Mouse (Mus musculus): ENCODE data around the gene Garnl3. TPM values are rescaled to one million over a fixed set of nuclear protein-coding genes. Genes with fewer than 3 reads are reported as not detected.

The Garnl3 gene
- total RNA-seq, 1 experiment = 8.5 TPM

DNA sequence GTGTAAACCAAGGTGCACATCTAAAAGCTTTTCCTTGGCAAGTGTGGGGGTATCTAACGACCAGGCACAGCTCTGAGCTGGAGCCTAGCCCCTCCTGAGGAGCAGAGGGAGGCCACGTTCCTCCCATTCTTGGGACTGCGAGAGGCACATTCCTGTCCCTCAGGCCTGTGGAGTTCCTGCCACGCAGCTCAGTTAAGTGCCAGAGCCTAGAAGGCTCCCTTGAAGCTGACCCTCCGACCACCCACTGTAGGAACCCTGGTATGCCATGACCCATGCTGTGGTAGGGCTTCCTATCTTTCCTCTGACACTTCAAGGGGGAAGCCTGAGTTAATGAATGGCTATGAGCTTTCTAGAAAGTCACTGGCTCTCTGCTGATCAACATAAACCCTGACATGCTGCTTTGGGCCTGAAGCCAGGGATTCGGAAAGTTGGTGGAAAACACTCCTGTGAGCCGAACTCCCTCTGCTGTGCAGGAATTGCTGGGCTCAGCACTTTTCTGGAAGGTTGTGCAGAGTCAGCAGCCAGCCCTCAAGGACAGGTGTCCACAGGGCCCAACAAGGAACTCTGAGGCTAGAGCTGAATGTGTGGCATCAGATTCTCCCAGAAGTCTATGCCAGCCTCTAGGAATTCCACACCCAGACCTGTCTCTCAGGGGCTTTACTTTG is 34.4 kb upstream of the Garnl3 start:
- DNase-seq (ENCODE audit: low read depth, low spot score) = no peak
- in situ Hi-C loops (cut with MboI; ENCODE audit: low sequenced_read_pairs in 2 of 2, unreplicated experiment in 2 of 2) = no loop called here
- Histone ChIP-seq H3K9ac (ENCODE audit: insufficient read depth, low read depth, low read length, poor library complexity, severe bottlenecking) (no peak overlapping the region), H3K9me3 (ENCODE audit: control insufficient read depth, insufficient read depth, low read depth, low read length) (no peaks in the 10 kb centered on the region), H3K4me3 (ENCODE audit: insufficient read depth in 1 of 2, low read depth in 1 of 2, low read length in 2 of 2, poor library complexity in 1 of 2, severe bottlenecking in 1 of 2) (no peak overlapping the region), H3K36me3 (ENCODE audit: control insufficient read depth, insufficient read depth, low read length, poor library complexity, severe bottlenecking) (no peaks in the 10 kb centered on the region), H3K4me1 (ENCODE audit: control insufficient read depth in 2 of 2, insufficient read depth in 2 of 2, low read length in 2 of 2, poor library complexity in 1 of 2) (no peaks in the 10 kb centered on the region), H3K27ac (ENCODE audit: insufficient read depth, low read depth, low read length, poor library complexity, severe bottlenecking) (no peak overlapping the region)
- TF ChIP-seq MAFK (IDR thresholded peaks at IDR 0.05; ENCODE audit: insufficient read depth, low read depth, low read length) = peak; percentile 62; the same call in 1 of the 2 replicates
- no peak for TF ChIP-seq CHD2 (IDR thresholded peaks at IDR 0.05; ENCODE audit: low read depth, low read length)
- no peak for TF ChIP-seq ZNF384 (IDR thresholded peaks at IDR 0.05; ENCODE audit: low read depth, low read length)

DNA sequence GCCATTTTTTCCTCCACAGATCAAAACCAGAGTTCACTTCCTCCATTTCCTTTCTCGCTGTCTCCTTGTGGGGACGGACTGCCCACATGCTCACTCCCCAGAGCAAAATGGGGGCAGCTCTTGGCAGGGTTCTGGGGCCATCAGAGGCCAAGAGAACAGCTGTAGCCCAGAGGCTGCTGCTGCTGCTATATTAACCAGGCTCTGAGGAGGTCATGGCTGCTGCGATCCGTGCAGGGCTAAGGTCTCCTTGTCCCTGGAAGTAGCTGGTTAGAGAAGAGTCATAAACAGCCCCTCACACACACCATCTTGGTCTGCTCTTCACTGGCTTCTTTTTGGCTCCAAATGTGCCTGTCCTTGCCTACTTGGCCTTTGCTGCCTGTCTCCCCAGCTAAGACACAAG is 33.8 kb upstream of the Garnl3 start:
- DNase-seq (ENCODE audit: low read depth, low spot score) = no peak
- TF ChIP-seq ZC3H11A (IDR thresholded peaks at IDR 0.05; ENCODE audit: borderline replicate concordance, low read depth, low read length) = no peak
- TF ChIP-seq ZNF384 (IDR thresholded peaks at IDR 0.05; ENCODE audit: low read depth, low read length) = no peak
- no peak for TF ChIP-seq CHD2 (IDR thresholded peaks at IDR 0.05; ENCODE audit: low read depth, low read length)
- no peak overlapping the region for H3K4me3 ChIP-seq (ENCODE audit: insufficient read depth in 1 of 2, low read depth in 1 of 2, low read length in 2 of 2, poor library complexity in 1 of 2, severe bottlenecking in 1 of 2)
- no peak overlapping the region for H3K27ac ChIP-seq (ENCODE audit: insufficient read depth, low read depth, low read length, poor library complexity, severe bottlenecking)
- no peak overlapping the region for H3K9ac ChIP-seq (ENCODE audit: insufficient read depth, low read depth, low read length, poor library complexity, severe bottlenecking)
- in situ Hi-C loops (cut with MboI; ENCODE audit: low sequenced_read_pairs in 2 of 2, unreplicated experiment in 2 of 2) = no loop called here
- no peaks in the 10 kb centered on the region for H3K9me3 ChIP-seq (ENCODE audit: control insufficient read depth, insufficient read depth, low read depth, low read length)
- H3K36me3 ChIP-seq (ENCODE audit: control insufficient read depth, insufficient read depth, low read length, poor library complexity, severe bottlenecking) = no peaks in the 10 kb centered on the region
- H3K4me1 ChIP-seq (ENCODE audit: control insufficient read depth in 2 of 2, insufficient read depth in 2 of 2, low read length in 2 of 2, poor library complexity in 1 of 2) = peaks cover 0 to 3% of the 10 kb centered on the region in 2 experiments; a peak in 1 of 4 replicates

DNA sequence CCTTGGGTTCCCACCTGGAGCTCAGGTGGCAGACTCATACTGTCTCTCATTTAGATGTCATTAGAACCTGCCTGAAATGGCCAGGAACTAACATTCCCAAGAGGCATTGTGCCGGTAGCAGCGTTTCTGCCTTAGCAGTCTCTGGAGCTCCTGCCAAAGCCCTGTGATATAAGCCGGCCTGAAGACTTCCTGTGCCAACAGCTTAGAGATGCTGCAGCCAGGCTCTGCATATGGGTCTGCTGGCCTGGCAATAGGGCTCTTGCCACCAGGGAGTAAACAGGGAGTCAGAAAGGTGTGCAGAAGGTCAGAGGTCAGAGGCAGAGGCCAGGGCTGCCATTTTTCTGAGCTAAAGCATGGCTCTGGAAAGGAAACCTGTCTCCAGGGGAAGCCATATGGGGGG is 33.2 kb upstream of the Garnl3 start:
- H3K9me3 ChIP-seq (ENCODE audit: control insufficient read depth, insufficient read depth, low read depth, low read length) = no peaks in the 10 kb centered on the region
- TF ChIP-seq HCFC1 (IDR thresholded peaks at IDR 0.05; ENCODE audit: borderline replicate concordance, insufficient read depth, low read length) (no peak), CHD2 (IDR thresholded peaks at IDR 0.05; ENCODE audit: low read depth, low read length) (no peak), ZNF384 (IDR thresholded peaks at IDR 0.05; ENCODE audit: low read depth, low read length) (no peak), MAFK (IDR thresholded peaks at IDR 0.05; ENCODE audit: insufficient read depth, low read depth, low read length) (no peak), ZC3H11A (IDR thresholded peaks at IDR 0.05; ENCODE audit: borderline replicate concordance, low read depth, low read length) (no peak)
- H3K4me1 ChIP-seq (ENCODE audit: control insufficient read depth in 2 of 2, insufficient read depth in 2 of 2, low read length in 2 of 2, poor library complexity in 1 of 2) = peaks cover 0 to 8% of the 10 kb centered on the region in 2 experiments; a peak in 1 of 4 replicates
- DNase-seq (ENCODE audit: low read depth, low spot score) = no peak
- H3K27ac ChIP-seq (ENCODE audit: insufficient read depth, low read depth, low read length, poor library complexity, severe bottlenecking) = no peak overlapping the region
- no peaks in the 10 kb centered on the region for H3K36me3 ChIP-seq (ENCODE audit: control insufficient read depth, insufficient read depth, low read length, poor library complexity, severe bottlenecking)
- no peak overlapping the region for H3K9ac ChIP-seq (ENCODE audit: insufficient read depth, low read depth, low read length, poor library complexity, severe bottlenecking)
- no peak overlapping the region for H3K4me3 ChIP-seq (ENCODE audit: insufficient read depth in 1 of 2, low read depth in 1 of 2, low read length in 2 of 2, poor library complexity in 1 of 2, severe bottlenecking in 1 of 2)
- in situ Hi-C loops (cut with MboI; ENCODE audit: low sequenced_read_pairs in 2 of 2, unreplicated experiment in 2 of 2) = no loop called here

DNA sequence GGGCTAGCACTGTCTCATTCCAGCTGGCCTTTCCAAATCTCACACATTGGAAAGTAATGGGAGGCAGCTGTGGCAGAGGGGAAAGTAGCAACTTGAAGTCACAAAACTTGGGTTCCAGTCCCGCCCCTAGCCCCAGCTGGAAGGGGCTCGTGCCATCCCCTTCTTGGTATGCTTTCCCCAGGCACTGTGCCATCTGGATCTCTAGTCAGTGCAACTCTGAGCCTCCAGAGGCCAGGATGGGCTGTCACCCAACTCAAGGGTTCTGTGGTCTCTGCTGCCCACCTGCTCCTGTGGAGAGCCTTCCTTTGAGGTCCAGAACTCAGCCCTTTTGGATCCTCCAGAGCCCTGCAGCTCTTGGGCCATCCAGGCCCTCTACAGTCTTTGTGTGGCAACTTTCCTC is 30.7 kb upstream of the Garnl3 start:
- H3K9ac ChIP-seq (ENCODE audit: insufficient read depth, low read depth, low read length, poor library complexity, severe bottlenecking) = no peak overlapping the region
- H3K4me3 ChIP-seq (ENCODE audit: insufficient read depth in 1 of 2, low read depth in 1 of 2, low read length in 2 of 2, poor library complexity in 1 of 2, severe bottlenecking in 1 of 2) = no peak overlapping the region
- TF ChIP-seq HCFC1 (IDR thresholded peaks at IDR 0.05; ENCODE audit: borderline replicate concordance, insufficient read depth, low read length) (no peak), CHD2 (IDR thresholded peaks at IDR 0.05; ENCODE audit: low read depth, low read length) (no peak), ZNF384 (IDR thresholded peaks at IDR 0.05; ENCODE audit: low read depth, low read length) (no peak), ZC3H11A (IDR thresholded peaks at IDR 0.05; ENCODE audit: borderline replicate concordance, low read depth, low read length) (no peak), MAFK (IDR thresholded peaks at IDR 0.05; ENCODE audit: insufficient read depth, low read depth, low read length) (no peak)
- H3K9me3 ChIP-seq (ENCODE audit: control insufficient read depth, insufficient read depth, low read depth, low read length) = no peaks in the 10 kb centered on the region
- peaks cover 0 to 15% of the 10 kb centered on the region in 2 experiments; a peak in 2 of 4 replicates for H3K4me1 ChIP-seq (ENCODE audit: control insufficient read depth in 2 of 2, insufficient read depth in 2 of 2, low read length in 2 of 2, poor library complexity in 1 of 2)
- DNase-seq (ENCODE audit: low read depth, low spot score) = no peak
- no peak overlapping the region for H3K27ac ChIP-seq (ENCODE audit: insufficient read depth, low read depth, low read length, poor library complexity, severe bottlenecking)
- in situ Hi-C loops (cut with MboI; ENCODE audit: low sequenced_read_pairs in 2 of 2, unreplicated experiment in 2 of 2) = no loop called here
- H3K36me3 ChIP-seq (ENCODE audit: control insufficient read depth, insufficient read depth, low read length, poor library complexity, severe bottlenecking) = no peaks in the 10 kb centered on the region; the same call in 1 of the 2 replicates

Measured in ES-E14 (cell line).